Mouse (Mus musculus): ENCODE data around the gene Rbp2. TPM values are rescaled to one million over a fixed set of nuclear protein-coding genes. Genes with fewer than 3 reads are reported as not detected.

The Rbp2 gene
- 0.31 and 0.33 TPM in 2 replicates for polyA plus RNA-seq (2016; fragmentation: Nextera tagmentation; extraction: Ambion mirVana)

GRCm38 (mm10) chr9:98485815-98486214 lies at the start of gene Rbp2:
Gene Rbp2 (plus strand): TSS chr9:98486115.
- H3K4me1 ChIP-seq (replicated peaks) = peaks cover 14% of the 10 kb centered on the region; the same call in 1 of the 2 replicates
- no peak within 1 kb of the TSS for H3K9ac ChIP-seq
- ATAC-seq (ENCODE audit: insufficient number of reproducible peaks, low FRiP score) = no peak
- H3K4me2 ChIP-seq = no peak within 1 kb of the TSS
- WGBS = 69% methylated on average over 3 of the region's 3 CpGs
- H3K27me3 ChIP-seq (replicated peaks) = no peaks in the 10 kb centered on the region
- H3K4me3 ChIP-seq = no peak within 1 kb of the TSS
- H3K36me3 ChIP-seq = no peaks in the 10 kb centered on the region
- H3K9me3 ChIP-seq (replicated peaks) = no peaks in the 10 kb centered on the region
- no peak within 1 kb of the TSS for H3K27ac ChIP-seq (ENCODE audit: poor library complexity, severe bottlenecking)

- peaks cover 12% of the 10 kb centered on the region for H3K4me1 ChIP-seq (replicated peaks)
- no peaks in the 10 kb centered on the region for H3K9me3 ChIP-seq (replicated peaks)
- H3K4me3 ChIP-seq = no peak overlapping the region
- H3K27ac ChIP-seq (ENCODE audit: poor library complexity, severe bottlenecking) = no peak overlapping the region
- WGBS = 74% methylated on average over 4 of the region's 4 CpGs
- H3K9ac ChIP-seq = no peak overlapping the region
- H3K27me3 ChIP-seq (replicated peaks) = no peaks in the 10 kb centered on the region
- ATAC-seq (ENCODE audit: insufficient number of reproducible peaks, low FRiP score) = no peak
- peaks cover 15% of the 10 kb centered on the region for H3K36me3 ChIP-seq
- H3K4me2 ChIP-seq = no peak overlapping the region
Measured at GRCm38 (mm10) chr9:98437819-98438218, 48.1 kb upstream of the Rbp2 start.

GRCm38 (mm10) chr9:98439091-98439490 lies 46.8 kb upstream of the Rbp2 start:
- 57% methylated on average over 3 of the region's 3 CpGs for WGBS
- ATAC-seq (ENCODE audit: insufficient number of reproducible peaks, low FRiP score) = no peak
- H3K4me2 ChIP-seq = no peak overlapping the region

DNA sequence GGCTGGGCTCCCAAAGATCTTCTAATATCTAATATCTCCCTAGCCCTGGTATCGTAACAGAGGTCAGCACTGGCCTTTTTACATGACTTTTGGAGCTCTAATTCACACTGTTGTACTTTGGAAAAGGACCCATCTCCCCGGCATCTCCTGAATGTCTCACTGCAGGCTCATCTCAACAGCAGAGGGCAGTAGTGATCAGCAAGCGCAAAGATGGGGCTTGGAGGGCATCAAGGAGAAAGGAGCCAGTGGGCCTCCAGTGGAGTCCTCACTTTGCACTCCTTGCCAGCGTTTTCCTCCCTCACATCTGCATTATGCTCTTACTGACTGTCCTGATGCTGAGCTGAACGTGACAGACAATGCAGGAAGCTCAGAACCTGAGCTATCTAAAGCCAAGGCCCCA lies 43.3 kb upstream of the Rbp2 start:
- H3K36me3 ChIP-seq = peaks cover 35% of the 10 kb centered on the region
- ATAC-seq (ENCODE audit: insufficient number of reproducible peaks, low FRiP score) = no peak
- H3K4me3 ChIP-seq = no peak overlapping the region
- no peaks in the 10 kb centered on the region for H3K9me3 ChIP-seq (replicated peaks)
- no peak overlapping the region for H3K27ac ChIP-seq (ENCODE audit: poor library complexity, severe bottlenecking)
- H3K27me3 ChIP-seq (replicated peaks) = no peaks in the 10 kb centered on the region
- no peak overlapping the region for H3K4me2 ChIP-seq
- H3K9ac ChIP-seq = no peak overlapping the region
- WGBS = 48% methylated on average over 5 of the region's 5 CpGs
- 0 out of 2 replicates have a peak, but pooled peaks cover 9% of the 10 kb centered on the region for H3K4me1 ChIP-seq (replicated peaks)

More at GRCm38 (mm10) chr9:98439091-98439490, 46.8 kb upstream of the Rbp2 start:
- H3K36me3 ChIP-seq = peaks cover 15% of the 10 kb centered on the region
- 0 out of 2 replicates have a peak, but pooled peaks cover 4% of the 10 kb centered on the region for H3K4me1 ChIP-seq (replicated peaks)
- H3K27me3 ChIP-seq (replicated peaks) = no peaks in the 10 kb centered on the region
- H3K9ac ChIP-seq = no peak overlapping the region
- no peak overlapping the region for H3K27ac ChIP-seq (ENCODE audit: poor library complexity, severe bottlenecking)
- H3K4me3 ChIP-seq = no peak overlapping the region
- no peaks in the 10 kb centered on the region for H3K9me3 ChIP-seq (replicated peaks)

GRCm38 (mm10) chr9:98445359-98446149 lies 40.4 kb upstream of the Rbp2 start:
- Histone ChIP-seq H3K4me2 (no peak overlapping the region), H3K4me3 (no peak overlapping the region), H3K4me1 (replicated peaks) (0 out of 2 replicates have a peak, but pooled peaks cover 6% of the 10 kb centered on the region), H3K36me3 (peaks cover 32% of the 10 kb centered on the region), H3K9ac (no peak overlapping the region), H3K9me3 (replicated peaks) (no peaks in the 10 kb centered on the region; the same call in 1 of the 2 replicates), H3K27ac (ENCODE audit: poor library complexity, severe bottlenecking) (no peak overlapping the region), H3K27me3 (replicated peaks) (no peaks in the 10 kb centered on the region)
- no peak for ATAC-seq (ENCODE audit: insufficient number of reproducible peaks, low FRiP score)
- 72% methylated on average over 9 of the region's 9 CpGs for WGBS

DNA sequence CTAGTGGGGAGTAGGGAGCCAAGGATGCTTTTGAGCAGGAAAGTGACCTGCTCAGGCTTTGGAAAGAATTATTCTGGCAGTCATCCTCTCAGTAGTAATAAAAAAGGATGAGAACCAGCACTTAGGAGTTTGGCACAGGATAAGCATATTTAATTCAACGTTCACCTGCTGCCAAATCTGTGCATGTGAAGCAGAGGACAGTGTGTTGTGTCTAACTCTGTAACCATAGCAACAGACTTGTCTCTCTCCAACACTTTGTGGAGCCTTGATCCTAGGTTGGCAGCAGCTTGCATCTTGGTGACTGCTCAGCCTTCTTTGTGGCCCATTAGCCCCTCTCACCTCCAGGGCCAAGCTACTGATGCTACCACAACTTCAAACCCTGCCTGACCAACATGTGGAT lies 34.9 kb upstream of the Rbp2 start:
- H3K9me3 ChIP-seq (replicated peaks) = peaks cover 7% of the 10 kb centered on the region; the same call in 1 of the 2 replicates
- H3K27ac ChIP-seq (ENCODE audit: poor library complexity, severe bottlenecking) = no peak overlapping the region
- H3K27me3 ChIP-seq (replicated peaks) = no peaks in the 10 kb centered on the region
- no peak for ATAC-seq (ENCODE audit: insufficient number of reproducible peaks, low FRiP score)
- peaks cover 13% of the 10 kb centered on the region for H3K36me3 ChIP-seq
- 64% methylated on average over 1 of the region's 1 CpGs for WGBS
- no peak overlapping the region for H3K4me2 ChIP-seq
- H3K4me3 ChIP-seq = no peak overlapping the region
- no peak overlapping the region for H3K9ac ChIP-seq
- H3K4me1 ChIP-seq (replicated peaks) = no peaks in the 10 kb centered on the region

- no peaks in the 10 kb centered on the region for H3K9me3 ChIP-seq (replicated peaks)
- H3K4me3 ChIP-seq = no peak overlapping the region
- H3K36me3 ChIP-seq = no peaks in the 10 kb centered on the region
- ATAC-seq (ENCODE audit: insufficient number of reproducible peaks, low FRiP score) = no peak
- WGBS = 52% methylated on average over 2 of the region's 2 CpGs
- no peaks in the 10 kb centered on the region for H3K4me1 ChIP-seq (replicated peaks)
- no peak overlapping the region for H3K9ac ChIP-seq
- H3K4me2 ChIP-seq = no peak overlapping the region
- H3K27me3 ChIP-seq (replicated peaks) = no peaks in the 10 kb centered on the region
- no peak overlapping the region for H3K27ac ChIP-seq (ENCODE audit: poor library complexity, severe bottlenecking)
Measured at GRCm38 (mm10) chr9:98466709-98467108, 19.2 kb upstream of the Rbp2 start.

- Histone ChIP-seq H3K27ac (ENCODE audit: poor library complexity, severe bottlenecking) (no peak overlapping the region), H3K9me3 (replicated peaks) (no peaks in the 10 kb centered on the region), H3K4me2 (no peak overlapping the region), H3K4me3 (no peak overlapping the region), H3K9ac (no peak overlapping the region), H3K27me3 (replicated peaks) (no peaks in the 10 kb centered on the region), H3K4me1 (replicated peaks) (0 out of 2 replicates have a peak, but pooled peaks cover 3% of the 10 kb centered on the region), H3K36me3 (no peaks in the 10 kb centered on the region)
- no peak for ATAC-seq (ENCODE audit: insufficient number of reproducible peaks, low FRiP score)
- WGBS = 79% methylated on average over 2 of the region's 2 CpGs
Measured at GRCm38 (mm10) chr9:98480172-98480749, 5.7 kb upstream of the Rbp2 start.

DNA sequence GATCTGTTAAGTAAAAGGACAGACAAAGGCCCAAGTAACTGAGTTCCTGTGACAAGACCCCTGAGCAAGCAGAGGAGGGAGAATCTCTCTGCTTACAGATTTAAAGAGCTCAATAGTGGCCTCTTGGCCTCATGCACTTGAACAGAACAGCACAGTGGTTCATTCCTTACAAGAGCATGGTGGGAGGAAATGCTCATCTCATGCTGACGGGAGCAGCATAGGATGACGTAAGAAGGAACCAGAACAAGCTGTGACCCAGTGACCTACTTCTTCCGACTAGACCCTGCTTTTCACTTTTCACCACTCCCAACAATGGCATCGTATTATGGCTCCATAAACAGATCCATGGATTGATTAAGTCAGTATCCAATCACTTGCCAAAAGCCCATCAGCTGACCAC lies 3.7 kb upstream of the Rbp2 start:
- Histone ChIP-seq H3K27ac (ENCODE audit: poor library complexity, severe bottlenecking) (no peak overlapping the region), H3K4me3 (no peak overlapping the region), H3K4me1 (replicated peaks) (0 out of 2 replicates have a peak, but pooled peaks cover 4% of the 10 kb centered on the region), H3K9ac (no peak overlapping the region), H3K36me3 (no peaks in the 10 kb centered on the region), H3K27me3 (replicated peaks) (no peaks in the 10 kb centered on the region), H3K4me2 (no peak overlapping the region), H3K9me3 (replicated peaks) (no peaks in the 10 kb centered on the region)
- no peak for ATAC-seq (ENCODE audit: insufficient number of reproducible peaks, low FRiP score)
- WGBS = 68% methylated on average over 4 of the region's 4 CpGs

GRCm38 (mm10) chr9:98485020-98485419 lies 895 bp upstream of the Rbp2 start:
- H3K27me3 ChIP-seq (replicated peaks) = no peaks in the 10 kb centered on the region
- no peaks in the 10 kb centered on the region for H3K36me3 ChIP-seq
- no peak overlapping the region for H3K27ac ChIP-seq (ENCODE audit: poor library complexity, severe bottlenecking)
- H3K9me3 ChIP-seq (replicated peaks) = no peaks in the 10 kb centered on the region
- peaks cover 10% of the 10 kb centered on the region; the same call in 1 of the 2 replicates for H3K4me1 ChIP-seq (replicated peaks)
- H3K4me3 ChIP-seq = no peak overlapping the region
- H3K4me2 ChIP-seq = no peak overlapping the region
- WGBS = 74% methylated on average over 7 of the region's 7 CpGs
- no peak overlapping the region for H3K9ac ChIP-seq
- ATAC-seq (ENCODE audit: insufficient number of reproducible peaks, low FRiP score) = no peak

- H3K4me3 ChIP-seq = no peak overlapping the region
- no peak overlapping the region for H3K27ac ChIP-seq (ENCODE audit: poor library complexity, severe bottlenecking)
- H3K36me3 ChIP-seq = no peaks in the 10 kb centered on the region
- ATAC-seq (ENCODE audit: insufficient number of reproducible peaks, low FRiP score) = no peak
- H3K9ac ChIP-seq = no peak overlapping the region
- WGBS = 52% methylated on average over 6 of the region's 6 CpGs
- H3K9me3 ChIP-seq (replicated peaks) = no peaks in the 10 kb centered on the region
- peaks cover 14% of the 10 kb centered on the region; the same call in 1 of the 2 replicates for H3K4me1 ChIP-seq (replicated peaks)
- no peak overlapping the region for H3K4me2 ChIP-seq
- no peaks in the 10 kb centered on the region for H3K27me3 ChIP-seq (replicated peaks)
Measured at GRCm38 (mm10) chr9:98487273-98487672, 1.4 kb downstream of the Rbp2 start.
